Mouse (Mus musculus) heart, adult 8-10 months (tissue): ENCODE results near the gene Abcc10. TPM values are rescaled to one million over a fixed set of nuclear protein-coding genes. Genes with fewer than 3 reads are reported as not detected.

Experiments used
- DNase-seq: peaks from one replicate; pipeline ENCODE4 v3.0.0; 2022; ENCODE audit warnings: low spot score
- total RNA-seq, 4 experiments: library from RNA; stranded (reverse); gene quantifications; 2 replicates each; pipeline ENCODE4 v1.2.4; 2022

The Abcc10 gene
- total RNA-seq, 4 experiments from 2014 or later = 3.2 to 5.2 (median 4.1) TPM

GRCm38 (mm10) chr17:46285407-46285806 is 42.7 kb downstream of the Abcc10 start:
- DNase-seq = no peak

DNA sequence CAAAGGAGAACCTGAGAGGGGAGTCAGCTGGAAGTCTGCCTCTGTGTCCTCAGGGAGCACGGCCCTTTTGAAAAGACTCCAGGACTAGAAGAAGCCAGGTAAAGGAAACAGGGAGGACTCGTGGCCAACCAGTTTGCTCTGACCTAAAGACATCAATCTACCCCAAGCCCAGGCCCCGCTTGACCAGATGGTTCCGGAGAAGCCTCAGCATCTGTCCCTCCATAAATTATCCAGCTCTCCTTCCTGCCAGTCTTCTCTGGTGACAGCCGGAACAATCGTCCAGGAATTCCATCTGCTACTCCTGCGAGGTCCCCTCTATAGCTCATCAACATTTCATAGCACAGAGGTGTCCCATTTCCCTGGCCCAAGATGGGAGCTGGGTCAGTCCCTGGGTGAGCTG is 43.5 kb downstream of the Abcc10 start:
- DNase-seq = no peak

DNA sequence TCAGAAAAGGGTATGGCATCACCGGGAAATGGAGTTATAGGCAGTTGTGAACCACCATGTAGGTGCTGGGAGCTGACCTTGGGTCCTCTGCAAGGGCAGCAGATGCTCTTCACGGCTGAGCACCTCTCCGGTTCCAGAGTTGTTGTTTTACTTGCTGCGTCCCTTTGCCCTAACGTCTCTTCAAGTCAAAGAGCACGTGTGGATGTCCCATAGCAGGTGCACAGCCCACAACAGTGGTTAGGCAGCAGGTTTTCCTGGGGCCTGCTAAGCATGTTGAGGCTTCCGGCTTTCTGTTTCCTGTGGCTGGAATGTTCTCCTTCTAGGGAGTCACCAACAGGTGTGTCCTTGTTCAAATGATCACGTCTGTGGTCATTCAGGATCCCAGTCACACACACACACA is 44.2 kb downstream of the Abcc10 start:
- no peak for DNase-seq

GRCm38 (mm10) chr17:46283140-46283539 is 45.0 kb downstream of the Abcc10 start:
- DNase-seq = no peak

DNA sequence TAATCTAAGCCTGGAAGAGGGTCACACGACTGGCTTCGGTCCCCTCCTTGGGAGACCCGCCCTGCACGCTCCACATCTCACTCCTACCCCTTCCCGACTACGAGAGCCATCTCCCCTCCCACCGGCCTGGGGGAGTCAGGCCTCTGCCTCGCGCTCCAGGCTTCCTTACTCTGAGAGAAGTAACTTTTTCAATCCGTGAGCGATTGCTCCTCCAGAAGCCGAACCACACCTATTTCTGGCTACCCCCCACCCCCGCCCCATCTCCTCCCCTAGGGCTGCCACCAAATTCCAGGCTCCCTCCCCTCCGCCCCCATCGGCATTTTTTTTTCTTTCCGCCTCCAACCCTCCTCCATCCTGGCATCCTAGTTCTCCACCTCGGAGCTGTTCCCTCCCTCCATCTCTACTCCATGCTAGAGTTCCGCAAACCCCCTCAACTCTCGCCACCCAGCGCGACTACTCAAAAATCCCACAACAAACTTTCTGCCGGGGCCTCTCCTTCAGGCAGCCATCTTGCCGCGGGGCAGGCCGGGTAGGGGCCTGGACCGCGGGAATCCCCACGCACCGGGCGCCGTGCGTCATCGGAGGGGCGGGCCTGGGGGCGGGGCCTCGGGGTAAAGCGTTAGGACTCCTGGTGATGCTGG is 45.5 kb downstream of the Abcc10 start, which contains the start of gene Tjap1:
Gene Tjap1, minus strand, starts transcription at position 544 of the 641 bp plus-strand sequence.
- DNase-seq = peak; percentile 76

DNA sequence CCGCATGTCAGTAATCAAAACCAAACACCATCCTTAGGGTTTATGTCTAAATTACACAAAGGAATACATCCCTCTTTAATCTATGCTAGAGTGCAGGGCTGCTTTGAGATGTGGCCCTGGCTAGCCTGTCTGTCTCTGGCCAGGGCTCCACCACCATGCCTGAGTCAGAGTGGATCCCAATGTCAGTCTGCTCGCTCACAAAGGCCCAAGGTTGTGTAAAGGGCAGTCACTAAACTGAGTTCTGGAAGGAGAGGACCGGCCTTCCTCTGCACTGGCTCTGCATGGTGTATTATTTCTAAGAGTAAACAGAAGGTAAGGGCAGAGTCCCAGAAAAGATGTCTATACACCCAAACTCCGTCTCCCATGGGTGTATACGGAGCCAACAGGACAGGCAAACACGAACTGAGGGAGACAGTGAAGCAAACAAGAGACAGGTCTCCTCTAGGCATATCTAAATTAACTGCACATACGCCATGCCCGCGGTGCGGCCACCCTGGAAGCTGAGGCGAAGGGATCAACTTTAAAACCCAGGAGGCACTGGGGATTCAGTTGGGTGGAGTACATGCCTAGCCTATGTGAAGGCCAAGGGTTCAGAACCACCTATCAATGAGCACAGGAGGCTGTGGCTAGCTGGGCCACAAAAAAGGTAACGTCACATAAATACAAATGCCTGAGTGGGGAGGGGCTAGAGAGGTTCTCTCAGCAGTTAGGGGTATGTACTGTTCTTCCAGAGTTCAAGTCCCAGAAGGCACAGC is 50.0 kb downstream of the Abcc10 start:
- DNase-seq = no peak

- no peak for DNase-seq
Observed at GRCm38 (mm10) chr17:46277586-46277985, 50.6 kb downstream of the Abcc10 start.

DNA sequence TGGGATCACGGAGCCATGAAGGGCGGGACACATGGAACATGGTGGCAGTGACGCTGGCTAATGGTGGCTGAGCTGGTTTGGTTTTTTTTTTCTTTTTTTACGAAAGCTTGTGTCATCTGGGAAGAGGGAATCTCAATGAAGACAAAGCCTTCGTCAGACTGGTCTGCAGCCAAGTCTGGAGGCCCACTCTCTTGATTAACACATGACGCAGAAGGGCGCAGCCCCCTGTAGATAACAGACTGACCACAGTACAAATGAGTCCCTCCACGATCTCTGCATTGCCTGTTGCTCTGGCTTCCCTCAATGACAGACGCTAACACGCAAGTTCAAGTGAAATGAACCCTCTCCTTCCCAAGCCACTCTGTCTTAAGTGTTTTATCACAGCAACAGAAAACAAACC is 52.6 kb downstream of the Abcc10 start:
- DNase-seq = no peak

DNA sequence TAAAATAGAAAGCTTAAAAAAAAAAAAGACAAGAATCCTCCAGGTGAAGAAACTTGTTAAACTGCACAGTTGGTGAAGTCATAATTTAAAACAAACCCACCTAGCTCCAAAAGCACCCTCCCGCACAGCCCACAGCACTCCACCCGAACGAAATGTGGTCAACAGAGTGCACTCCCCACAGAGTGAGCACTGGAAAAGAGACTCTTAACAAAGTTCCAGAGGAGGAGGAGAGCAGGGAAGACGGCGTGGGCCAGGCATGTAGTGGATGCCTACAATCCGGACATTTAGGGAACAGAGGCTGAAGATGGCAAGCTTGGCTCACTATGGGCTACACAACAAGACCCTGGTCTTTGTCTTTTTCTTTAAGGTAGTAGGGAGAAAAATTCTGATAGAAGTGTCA is 53.1 kb downstream of the Abcc10 start:
- DNase-seq = no peak

- DNase-seq = no peak
Observed at GRCm38 (mm10) chr17:46274465-46274864, 53.7 kb downstream of the Abcc10 start.

- DNase-seq = no peak
Observed at GRCm38 (mm10) chr17:46273803-46274236, 54.3 kb downstream of the Abcc10 start.

DNA sequence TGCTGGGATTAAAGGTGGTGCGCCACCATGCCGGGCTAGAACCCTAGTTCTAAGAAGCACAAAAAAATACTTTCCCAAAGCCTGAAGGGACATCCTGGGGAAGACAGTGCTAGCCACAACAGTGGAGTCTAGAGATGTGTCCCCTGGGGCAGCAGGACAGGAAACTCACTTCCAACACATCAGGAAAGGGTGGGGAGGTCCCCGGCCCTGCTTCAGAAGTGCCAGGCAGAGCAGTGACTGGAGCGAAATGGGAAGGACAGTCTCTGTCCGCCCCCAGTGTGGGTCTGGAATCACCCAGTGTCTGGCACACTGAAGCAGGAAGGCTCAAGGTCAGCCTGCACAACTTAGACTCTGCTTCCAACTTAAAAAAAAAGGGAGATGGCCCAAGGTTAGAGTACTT is 55.5 kb downstream of the Abcc10 start:
- DNase-seq = peak; percentile 61

- no peak for DNase-seq
Observed at GRCm38 (mm10) chr17:46272058-46272457, 56.1 kb downstream of the Abcc10 start.

- peak; percentile 66 for DNase-seq
Observed at GRCm38 (mm10) chr17:46269771-46270534, 58.2 kb downstream of the Abcc10 start.

DNA sequence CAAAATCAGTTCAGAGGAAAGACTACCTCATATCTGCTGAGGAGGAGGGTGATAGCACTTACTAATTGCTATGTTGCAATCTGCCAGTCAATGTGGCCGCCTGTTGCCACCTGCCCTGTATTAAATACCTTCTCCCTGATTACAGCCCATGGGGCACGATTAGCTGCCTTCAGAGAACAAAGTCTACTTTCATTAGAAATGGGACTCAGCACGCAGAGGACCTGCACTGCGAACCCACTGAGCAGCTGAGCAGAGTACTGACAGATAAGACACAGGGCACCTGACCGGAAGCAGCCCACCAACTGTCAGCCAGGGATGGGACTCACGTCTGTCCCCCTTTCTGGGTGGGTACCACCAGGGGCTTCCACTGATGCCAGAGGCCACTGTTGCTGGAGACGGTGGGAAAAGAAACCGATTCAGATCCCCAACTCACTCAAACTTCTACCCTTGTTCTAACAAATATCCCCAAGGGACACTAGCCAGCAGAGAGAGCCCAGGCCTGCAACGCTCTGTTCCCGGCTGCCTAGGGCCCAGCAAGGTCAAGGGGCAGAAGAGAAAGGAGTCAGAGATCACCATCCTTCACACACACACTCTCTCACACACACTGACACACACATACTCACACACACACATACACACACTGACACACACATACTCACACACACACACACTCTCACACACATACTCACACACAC is 60.0 kb downstream of the Abcc10 start:
- no peak for DNase-seq

DNA sequence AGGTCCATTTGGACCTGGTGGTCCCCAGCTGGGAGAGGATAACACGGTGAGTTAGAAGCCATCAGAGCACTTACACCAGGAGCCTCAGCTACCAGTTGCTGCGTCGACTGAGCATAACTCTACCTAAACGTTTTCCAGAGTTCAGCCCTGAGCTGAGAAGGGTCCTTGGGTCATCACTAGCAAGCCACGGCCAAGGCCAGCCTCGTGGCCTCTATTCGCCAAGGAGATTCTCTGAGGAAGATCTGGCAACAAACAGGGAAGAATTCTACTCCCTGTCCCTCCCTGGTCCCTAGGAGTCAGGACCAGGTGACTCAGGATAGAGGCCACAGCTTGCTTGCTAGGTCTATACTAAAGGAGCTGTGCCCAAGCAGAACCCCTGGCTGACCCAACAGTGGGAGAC is 60.6 kb downstream of the Abcc10 start:
- no peak for DNase-seq

- DNase-seq = no peak
Observed at GRCm38 (mm10) chr17:46266986-46267385, 61.2 kb downstream of the Abcc10 start.

- DNase-seq = peak; percentile 79
Observed at GRCm38 (mm10) chr17:46265918-46266618, 62.1 kb downstream of the Abcc10 start.

- DNase-seq = no peak
Observed at GRCm38 (mm10) chr17:46265502-46265901, 62.6 kb downstream of the Abcc10 start.

DNA sequence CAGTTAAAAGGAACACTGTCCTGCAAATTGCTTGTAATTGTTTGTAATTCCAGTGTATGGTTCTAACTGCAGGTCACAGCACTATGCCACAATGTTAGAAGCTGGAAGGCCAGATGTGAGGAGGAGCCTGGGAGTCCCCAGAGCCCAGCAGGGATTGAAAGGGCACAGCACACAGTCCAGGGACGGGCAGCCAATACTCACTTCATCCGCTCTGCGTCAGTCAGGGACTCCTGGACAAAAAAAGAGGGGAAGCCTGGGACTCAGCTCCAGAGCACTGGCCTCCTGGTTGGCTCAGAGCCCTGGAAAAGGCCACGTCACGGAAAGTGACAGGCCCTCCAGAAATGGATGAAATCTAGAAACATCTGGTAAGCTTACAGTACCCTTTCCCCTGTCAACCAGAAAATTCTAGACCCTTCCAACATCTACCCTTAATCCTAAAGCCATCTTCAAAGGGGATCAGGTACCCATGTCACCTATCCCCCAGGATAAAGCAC is 65.9 kb downstream of the Abcc10 start:
- DNase-seq = no peak

- DNase-seq = no peak
Observed at GRCm38 (mm10) chr17:46259675-46260074, 68.5 kb downstream of the Abcc10 start.
